Mouse (Mus musculus) midbrain, embryonic 12.5 days (tissue): ENCODE data around the gene Frrs1. TPM values are rescaled to one million over a fixed set of nuclear protein-coding genes. Genes with fewer than 3 reads are reported as not detected.
"Not testable (repeated sequence)": the region's sequence is repeated elsewhere in the genome, so short reads cannot be mapped to it uniquely, and the experiment has no call there.

Experiments used
- ATAC-seq: fragments of 200-750 bp; cut with Nextera tagmentation; 2 replicates; pipeline ENCODE4 v1.8.0; 2017; ENCODE audit warnings: low read depth, moderate TSS enrichment, moderate library complexity; ENCODE audit not compliant: low FRiP score
- H3K27ac ChIP-seq: fragments of 300-500 bp; sonication (generic); replicated peaks from 2 replicates; pipeline ENCODE4 v1.5.1; 2016; ENCODE audit warnings: mild to moderate bottlenecking
- H3K27me3 ChIP-seq: fragments of 300-500 bp; sonication (generic); 2 replicates; pipeline ENCODE4 v1.6.1; 2016; ENCODE audit warnings: mild to moderate bottlenecking
- H3K36me3 ChIP-seq: fragments of 300-500 bp; sonication (generic); 2 replicates; pipeline ENCODE4 v1.6.1; 2016
- H3K4me1 ChIP-seq: fragments of 300-500 bp; sonication (generic); 2 replicates; pipeline ENCODE4 v1.6.1; 2016
- H3K4me2 ChIP-seq: fragments of 300-500 bp; sonication (generic); replicated peaks from 2 replicates; pipeline ENCODE4 v1.6.1; 2016; ENCODE audit warnings: mild to moderate bottlenecking, moderate library complexity
- H3K4me3 ChIP-seq: fragments of 300-500 bp; sonication (generic); 2 replicates; pipeline ENCODE4 v1.5.1; 2016; ENCODE audit warnings: mild to moderate bottlenecking
- H3K9ac ChIP-seq: fragments of 300-500 bp; sonication (generic); replicated peaks from 2 replicates; pipeline ENCODE4 v1.6.1; 2016; ENCODE audit warnings: mild to moderate bottlenecking, moderate library complexity
- H3K9me3 ChIP-seq: fragments of 300-500 bp; sonication (generic); 2 replicates; pipeline ENCODE4 v1.6.1; 2016; ENCODE audit warnings: mild to moderate bottlenecking
- WGBS: fragments of 180-500 bp; shearing (Covaris S2); methylation state at CpG from one replicate; pipeline ENCODE4 v1.1.7; 2016; 5-methylcytosine and 5-hydroxymethylcytosine counted together
- polyA plus RNA-seq: library from polyadenylated mRNA; unstranded; fragments of >200 nt; fragmentation: Nextera tagmentation; extraction: Ambion mirVana; gene quantifications from 2 replicates; pipeline ENCODE4 v1.2.1, GENCODE M21; 2016

Frrs1 gene
- polyA plus RNA-seq: 3.9 and 5.7 TPM in 2 replicates

GRCm38 (mm10) chr3:116858941-116859685, at the start of gene Frrs1:
TSS of gene Frrs1 (plus strand) at chr3:116859464.
- Histone ChIP-seq H3K27ac (no peak within 1 kb of the TSS), H3K9me3 (no peaks in the 10 kb centered on the region), H3K27me3 (no peaks in the 10 kb centered on the region; the same call in 1 of the 2 replicates), H3K36me3 (no peaks in the 10 kb centered on the region), H3K4me3 (no peak within 1 kb of the TSS), H3K4me2 (no peak within 1 kb of the TSS), H3K9ac (no peak within 1 kb of the TSS), H3K4me1 (0 out of 2 replicates have a peak, but pooled peaks cover 6% of the 10 kb centered on the region)
- WGBS: 84% methylated on average over 9 of the region's 9 CpGs
- ATAC-seq: no peak

GRCm38 (mm10) chr3:116810351-116810750, 48.9 kb upstream of the Frrs1 start:
- 86% methylated on average over 6 of the region's 6 CpGs for WGBS
- H3K27ac ChIP-seq, H3K9me3 ChIP-seq, ATAC-seq, H3K9ac ChIP-seq, H3K27me3 ChIP-seq, H3K4me2 ChIP-seq, H3K36me3 ChIP-seq, H3K4me3 ChIP-seq: not testable (repeated sequence)
- peaks cover 17% of the 10 kb centered on the region for H3K4me1 ChIP-seq

- Histone ChIP-seq H3K4me1 (peaks cover 15% of the 10 kb centered on the region), H3K4me2 (no peak overlapping the region), H3K9ac (no peak overlapping the region), H3K27ac (no peak overlapping the region), H3K9me3 (no peaks in the 10 kb centered on the region), H3K27me3 (no peaks in the 10 kb centered on the region), H3K36me3 (no peaks in the 10 kb centered on the region), H3K4me3 (no peak overlapping the region)
- 93% methylated on average over 2 of the region's 2 CpGs for WGBS
- ATAC-seq: no peak
Observed at GRCm38 (mm10) chr3:116812946-116813345, 46.3 kb upstream of the Frrs1 start.

- Histone ChIP-seq H3K9ac (no peak overlapping the region), H3K27ac (no peak overlapping the region), H3K4me2 (no peak overlapping the region), H3K36me3 (no peaks in the 10 kb centered on the region), H3K27me3 (no peaks in the 10 kb centered on the region), H3K4me1 (peaks cover 10% of the 10 kb centered on the region), H3K4me3 (no peak overlapping the region), H3K9me3 (no peaks in the 10 kb centered on the region)
- 73% methylated on average over 6 of the region's 6 CpGs for WGBS
- no peak for ATAC-seq
Observed at GRCm38 (mm10) chr3:116815305-116815797, 43.9 kb upstream of the Frrs1 start.

GRCm38 (mm10) chr3:116815916-116816315, 43.3 kb upstream of the Frrs1 start:
- H3K36me3 ChIP-seq: no peaks in the 10 kb centered on the region
- no peaks in the 10 kb centered on the region for H3K27me3 ChIP-seq
- no peak overlapping the region for H3K4me2 ChIP-seq
- no peak overlapping the region for H3K9ac ChIP-seq
- peaks cover 10% of the 10 kb centered on the region for H3K4me1 ChIP-seq
- no peak overlapping the region for H3K27ac ChIP-seq
- no peaks in the 10 kb centered on the region for H3K9me3 ChIP-seq
- 81% methylated on average over 4 of the region's 4 CpGs for WGBS
- ATAC-seq: no peak
- H3K4me3 ChIP-seq: no peak overlapping the region

- Histone ChIP-seq H3K4me1 (peaks cover 10% of the 10 kb centered on the region), H3K27me3 (no peaks in the 10 kb centered on the region), H3K9me3 (no peaks in the 10 kb centered on the region), H3K9ac (no peak overlapping the region), H3K4me2 (no peak overlapping the region), H3K27ac (no peak overlapping the region), H3K36me3 (no peaks in the 10 kb centered on the region), H3K4me3 (no peak overlapping the region)
- no peak for ATAC-seq
- WGBS: 93% methylated on average over 3 of the region's 3 CpGs
Observed at GRCm38 (mm10) chr3:116816674-116817215, 42.5 kb upstream of the Frrs1 start.

GRCm38 (mm10) chr3:116817231-116817630, 42.0 kb upstream of the Frrs1 start:
- Histone ChIP-seq H3K36me3 (no peaks in the 10 kb centered on the region), H3K9ac (no peak overlapping the region), H3K4me2 (no peak overlapping the region), H3K9me3 (no peaks in the 10 kb centered on the region), H3K4me3 (no peak overlapping the region), H3K27me3 (no peaks in the 10 kb centered on the region), H3K4me1 (peaks cover 10% of the 10 kb centered on the region), H3K27ac (no peak overlapping the region)
- 96% methylated on average over 7 of the region's 7 CpGs for WGBS
- no peak for ATAC-seq

GRCm38 (mm10) chr3:116826471-116827215, 32.6 kb upstream of the Frrs1 start:
- H3K4me3 ChIP-seq: no peak overlapping the region
- no peak overlapping the region for H3K9ac ChIP-seq
- WGBS: 70% methylated on average over 4 of the region's 4 CpGs
- no peaks in the 10 kb centered on the region for H3K4me1 ChIP-seq
- H3K36me3 ChIP-seq: no peaks in the 10 kb centered on the region
- H3K9me3 ChIP-seq: no peaks in the 10 kb centered on the region
- H3K4me2 ChIP-seq: no peak overlapping the region
- ATAC-seq: no peak
- no peaks in the 10 kb centered on the region for H3K27me3 ChIP-seq
- H3K27ac ChIP-seq: no peak overlapping the region

- no peak for ATAC-seq
- no peak overlapping the region for H3K4me2 ChIP-seq
- H3K9me3 ChIP-seq: no peaks in the 10 kb centered on the region
- H3K4me3 ChIP-seq: no peak overlapping the region
- H3K36me3 ChIP-seq: no peaks in the 10 kb centered on the region
- H3K27ac ChIP-seq: no peak overlapping the region
- 90% methylated on average over 10 of the region's 10 CpGs for WGBS
- H3K9ac ChIP-seq: no peak overlapping the region
- no peaks in the 10 kb centered on the region for H3K27me3 ChIP-seq
- H3K4me1 ChIP-seq: no peaks in the 10 kb centered on the region
Observed at GRCm38 (mm10) chr3:116829274-116829920, 29.9 kb upstream of the Frrs1 start.

GRCm38 (mm10) chr3:116831324-116831723, 27.9 kb upstream of the Frrs1 start:
- Histone ChIP-seq H3K4me1 (no peaks in the 10 kb centered on the region), H3K27ac (no peak overlapping the region), H3K9ac (no peak overlapping the region), H3K36me3 (no peaks in the 10 kb centered on the region), H3K4me2 (no peak overlapping the region), H3K9me3 (no peaks in the 10 kb centered on the region), H3K27me3 (no peaks in the 10 kb centered on the region), H3K4me3 (no peak overlapping the region)
- no peak for ATAC-seq
- 79% methylated on average over 5 of the region's 5 CpGs for WGBS

GRCm38 (mm10) chr3:116832526-116833310, 26.5 kb upstream of the Frrs1 start:
- 90% methylated on average over 7 of the region's 7 CpGs for WGBS
- no peaks in the 10 kb centered on the region for H3K27me3 ChIP-seq

More at GRCm38 (mm10) chr3:116832526-116833310, 26.5 kb upstream of the Frrs1 start:
- Histone ChIP-seq H3K36me3 (no peaks in the 10 kb centered on the region), H3K4me2 (no peak overlapping the region), H3K4me1 (no peaks in the 10 kb centered on the region), H3K27ac (no peak overlapping the region), H3K4me3 (no peak overlapping the region), H3K9me3 (no peaks in the 10 kb centered on the region), H3K9ac (no peak overlapping the region)
- ATAC-seq: no peak
